Mouse (Mus musculus) kidney, postnatal 25 days (tissue): ENCODE results near the gene Bdp1.

Source experiments
- DNase-seq, 2 experiments: peaks; one replicate each; pipeline ENCODE4 v3.0.0; 2021; ENCODE audit warnings: mixed read lengths in 2 of 2

The Bdp1 gene

GRCm38 (mm10) chr13:100103748-100104254 is at the start of gene Bdp1:
TSS of gene Bdp1 (minus strand) at chr13:100104070.
- peak; percentile 96 for DNase-seq

- DNase-seq, result no peak
These were observed 48.8 kb upstream of the Bdp1 start for GRCm38 (mm10) chr13:100152659-100153058.

- DNase-seq, result no peak
These were observed 37.9 kb upstream of the Bdp1 start for GRCm38 (mm10) chr13:100141646-100142314.

GRCm38 (mm10) chr13:100125258-100125643 is 21.4 kb upstream of the Bdp1 start:
- DNase-seq, result no peak

- peak; percentile 97 to 98 for DNase-seq
These were observed 20.8 kb upstream of the Bdp1 start, which contains the start of gene Smn1 for GRCm38 (mm10) chr13:100124423-100125257. TSS of gene Smn1 (plus strand) at chr13:100124852.

GRCm38 (mm10) chr13:100123970-100124369 is 20.1 kb upstream of the Bdp1 start:
- DNase-seq, result no peak

- peak in 1 of 2 experiments; percentile 32 for DNase-seq
These were observed 8.5 kb upstream of the Bdp1 start for GRCm38 (mm10) chr13:100112218-100112972.

- DNase-seq, result peak; percentile 85 to 89
These were observed 4.0 kb upstream of the Bdp1 start, which contains the start of gene Serf1 for GRCm38 (mm10) chr13:100107652-100108472. TSS of gene Serf1 (plus strand) at chr13:100108012.

GRCm38 (mm10) chr13:100103052-100103658 is 715 bp downstream of the Bdp1 start:
- DNase-seq, result no peak

- no peak for DNase-seq
These were observed 5.1 kb downstream of the Bdp1 start for GRCm38 (mm10) chr13:100098808-100099207.

GRCm38 (mm10) chr13:100071473-100071872 is 32.4 kb downstream of the Bdp1 start:
- no peak for DNase-seq

GRCm38 (mm10) chr13:100067821-100068220 is 36.0 kb downstream of the Bdp1 start:
- no peak for DNase-seq

- no peak for DNase-seq
These were observed 39.9 kb downstream of the Bdp1 start for GRCm38 (mm10) chr13:100063936-100064335.

- DNase-seq, result peak; percentile 15 to 54
These were observed 46.1 kb downstream of the Bdp1 start for GRCm38 (mm10) chr13:100057738-100058137.

- DNase-seq, result no peak
These were observed 77.9 kb downstream of the Bdp1 start for GRCm38 (mm10) chr13:100026013-100026412.

- peak in 1 of 2 experiments; percentile 3 for DNase-seq
These were observed 87.0 kb downstream of the Bdp1 start for GRCm38 (mm10) chr13:100016891-100017290.

GRCm38 (mm10) chr13:100015937-100016336 is 87.9 kb downstream of the Bdp1 start:
- no peak for DNase-seq

GRCm38 (mm10) chr13:100014906-100015895 is 88.7 kb downstream of the Bdp1 start, which contains the start of gene Mccc2:
TSS of gene Mccc2 (minus strand) at chr13:100015639.
- peak; percentile 90 to 96 for DNase-seq

- no peak for DNase-seq
These were observed 97.9 kb downstream of the Bdp1 start for GRCm38 (mm10) chr13:100005911-100006496.

GRCm38 (mm10) chr13:100001790-100002196 is 102.1 kb downstream of the Bdp1 start:
- peak; percentile 93 to 96 for DNase-seq
